In genomic region chr2:83549454-83549853, GRCm38 (mm10) we compare ENCODE assay signal across 16 mouse cellular contexts.
"Had no signal": no experiment of that assay in that cellular context is flagged by ENCODE, and none has a peak within 500 bp of the region (broad histone marks: within the 10 kb centered on the region; RNA-seq: fewer than 3 reads in every experiment).

No protein-coding gene starts in this region.

- H3K4me3 ChIP-seq: intestine, embryonic 15.5 days; liver, embryonic 13.5 days; midbrain, embryonic 12.5 days; stomach, embryonic 15.5 days had no signal

- ATAC-seq: intestine, embryonic 15.5 days had no signal

- H3K9me3 ChIP-seq: intestine, embryonic 15.5 days; liver, embryonic 13.5 days; midbrain, embryonic 12.5 days; stomach, embryonic 15.5 days had no signal

- H3K27me3 ChIP-seq: intestine, embryonic 15.5 days; liver, embryonic 13.5 days; midbrain, embryonic 12.5 days; stomach, embryonic 15.5 days had no signal

- DNase-seq: kidney, adult 11 months; kidney, adult 9 months; kidney, postnatal 14 days; kidney, postnatal 4 days; left cerebral cortex, postnatal 4 days; liver, embryonic 13.5 days; lung, adult 2 months; lung, postnatal 14 days; lung, postnatal 4 days; retina, postnatal 1 day; right cerebral cortex, postnatal 25 days; spleen, adult 18-20 months; thymus, postnatal 25 days had no signal

- H3K4me2 ChIP-seq: intestine, embryonic 15.5 days; liver, embryonic 13.5 days; midbrain, embryonic 12.5 days; stomach, embryonic 15.5 days had no signal

- H3K9ac ChIP-seq: intestine, embryonic 15.5 days; liver, embryonic 13.5 days; midbrain, embryonic 12.5 days; stomach, embryonic 15.5 days had no signal

- H3K36me3 ChIP-seq: intestine, embryonic 15.5 days; liver, embryonic 13.5 days; midbrain, embryonic 12.5 days; stomach, embryonic 15.5 days had no signal

- H3K4me1 ChIP-seq: intestine, embryonic 15.5 days; liver, embryonic 13.5 days; midbrain, embryonic 12.5 days; stomach, embryonic 15.5 days had no signal

- H3K27ac ChIP-seq: intestine, embryonic 15.5 days; liver, embryonic 13.5 days; midbrain, embryonic 12.5 days; stomach, embryonic 15.5 days had no signal
